Mouse (Mus musculus) neutrophil, adult 83 days (primary cell): ENCODE measurements around the gene Gm45208. TPM values are rescaled to one million over a fixed set of nuclear protein-coding genes. Genes with fewer than 3 reads are reported as not detected.

Source experiments
- total RNA-seq, 2 experiments: library from RNA; stranded (reverse); gene quantifications; one replicate each; pipeline ENCODE4 v1.2.4; 2023

Gm45208 gene
- total RNA-seq: not detected

DNA sequence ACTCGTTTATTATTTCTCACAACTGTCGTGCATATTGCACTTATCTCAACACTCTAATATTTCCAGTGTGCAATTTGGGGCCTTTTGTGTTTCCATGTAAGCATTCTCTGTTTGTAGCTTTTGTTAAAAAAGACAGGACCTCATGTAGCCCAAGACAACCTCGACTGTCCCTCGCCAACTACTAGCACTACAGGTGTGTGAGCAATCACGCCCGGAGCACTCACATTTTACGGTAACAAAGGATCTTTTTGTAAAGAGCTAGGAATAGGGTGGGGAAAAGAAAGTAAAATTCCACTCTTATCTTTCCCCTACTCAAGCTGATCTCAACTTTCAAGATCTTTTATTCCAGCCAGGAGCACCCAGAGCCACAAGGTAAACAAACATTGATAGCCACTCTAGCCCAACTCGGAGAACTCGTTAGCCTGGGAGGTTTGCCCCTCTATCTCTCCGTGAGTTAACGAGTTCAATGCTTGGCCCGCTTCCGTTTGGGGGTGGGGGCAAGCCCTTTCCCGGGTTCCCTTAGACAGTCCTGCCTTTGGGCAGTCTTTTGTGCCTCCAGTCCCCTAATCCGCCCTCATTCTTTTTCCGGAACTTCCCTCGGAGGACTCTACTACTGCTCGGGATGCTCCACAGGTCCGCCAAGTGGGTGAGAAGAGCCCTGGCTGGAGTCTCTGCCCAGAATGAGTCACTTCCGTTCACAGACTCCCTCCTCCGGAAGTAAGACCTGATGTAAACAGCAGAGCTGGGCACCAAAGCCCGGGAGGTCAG, at the start of gene Gm45208:
Gene Gm45208, plus strand, starts transcription at position 732 of the 768 bp plus-strand sequence.

DNA sequence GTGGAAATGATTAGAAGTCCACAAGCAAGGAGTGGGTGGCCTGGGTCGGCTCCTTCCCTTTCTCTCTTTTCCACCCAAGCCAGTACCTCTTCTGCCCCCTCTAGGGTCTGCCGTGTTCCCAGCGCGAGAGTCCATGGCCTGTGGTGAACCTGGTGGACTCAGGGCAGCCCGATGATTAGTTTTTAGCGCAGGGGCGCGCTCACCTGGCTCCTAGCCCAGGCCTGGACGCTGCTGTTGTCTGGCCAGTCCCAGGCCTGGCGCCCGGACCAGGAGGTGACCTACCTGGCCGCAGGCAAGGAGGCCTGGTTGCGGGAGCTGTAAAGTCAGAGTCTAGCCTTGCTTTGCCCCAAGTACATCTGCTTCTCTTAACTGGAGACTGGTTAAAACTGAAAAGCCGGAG, 41.2 kb upstream of the Gm45208 start, which contains the start of gene Magix:
Gene Magix, minus strand, starts transcription at position 388 of the 400 bp plus-strand sequence.

GRCm38 (mm10) chrX:7696954-7697381, 25.1 kb upstream of the Gm45208 start, which contains the start of gene Gpkow:
Gene Gpkow, plus strand, starts transcription at chrX:7697131.

DNA sequence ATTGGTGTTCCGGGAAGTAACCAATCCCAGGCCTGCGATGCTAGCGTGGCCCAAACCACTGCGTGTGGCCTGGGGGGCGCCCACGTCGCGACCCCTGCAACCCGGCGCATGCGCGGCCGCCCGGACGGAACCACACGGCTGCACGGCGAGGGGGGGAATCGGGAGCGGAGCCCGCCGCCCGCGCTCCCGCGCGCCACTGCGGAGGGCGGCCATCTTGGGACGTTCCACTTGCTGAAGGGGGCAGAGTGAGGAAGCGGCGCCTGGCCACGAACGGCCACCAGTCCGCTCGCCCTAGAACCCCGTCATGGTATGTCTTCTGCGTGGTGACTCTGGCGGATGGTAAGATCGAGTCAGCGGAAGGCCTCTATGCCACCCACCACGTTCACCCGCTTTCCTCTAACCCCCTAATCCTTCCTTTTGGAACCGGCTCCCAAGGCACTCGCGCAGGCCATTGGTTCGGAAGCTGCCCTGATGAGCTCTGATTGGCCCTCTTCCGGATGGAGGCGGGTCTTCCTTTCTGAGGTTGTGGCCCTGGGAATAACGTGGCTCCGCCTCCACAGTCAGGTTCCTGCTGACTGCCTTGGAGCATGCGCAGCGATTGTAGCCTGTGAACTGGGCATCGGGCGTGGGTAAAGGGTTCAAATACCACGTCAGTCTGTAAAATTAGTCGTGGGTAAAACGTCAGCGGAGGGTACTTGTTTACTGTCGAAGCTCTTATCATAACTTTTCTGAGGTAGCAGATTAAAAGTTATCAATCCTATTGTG, 7.7 kb upstream of the Gm45208 start, which contains the start of gene Wdr45:
Gene Wdr45, plus strand, starts transcription at position 199 of the 765 bp plus-strand sequence.

DNA sequence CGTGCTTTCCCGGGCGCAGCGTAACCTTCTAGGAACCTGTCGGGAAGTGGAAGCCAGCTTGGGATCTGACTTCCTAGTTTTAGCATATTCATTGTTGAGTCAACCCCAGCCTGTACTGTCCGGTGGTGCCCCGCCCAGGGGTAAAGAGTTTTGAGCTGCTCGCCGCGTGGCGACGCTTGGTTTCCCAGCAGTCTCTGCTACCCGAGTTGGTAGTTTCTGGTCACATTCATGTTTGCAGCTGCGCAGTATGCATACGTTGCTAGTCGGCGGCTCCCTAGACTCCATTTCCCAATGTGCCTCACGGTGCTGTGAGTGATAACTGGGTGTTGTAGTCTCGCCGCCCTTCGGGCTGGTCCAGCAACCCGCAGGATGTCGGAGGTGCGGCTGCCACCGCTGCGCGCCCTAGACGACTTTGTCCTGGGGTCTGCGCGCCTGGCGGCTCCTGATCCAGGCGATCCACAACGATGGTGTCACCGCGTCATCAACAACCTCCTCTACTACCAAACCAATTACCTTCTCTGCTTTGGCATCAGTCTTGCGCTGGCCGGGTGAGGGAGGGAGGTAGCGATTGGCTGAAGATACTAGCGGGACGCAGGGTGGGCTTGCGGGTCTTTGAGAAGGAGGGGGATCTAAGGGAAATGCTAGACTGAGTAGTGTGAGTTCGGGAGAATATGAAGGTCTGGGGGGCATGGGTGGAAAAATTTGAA, 6.3 kb downstream of the Gm45208 start, which contains the start of gene Praf2:
Gene Praf2, plus strand, starts transcription at position 225 of the 707 bp plus-strand sequence.

DNA sequence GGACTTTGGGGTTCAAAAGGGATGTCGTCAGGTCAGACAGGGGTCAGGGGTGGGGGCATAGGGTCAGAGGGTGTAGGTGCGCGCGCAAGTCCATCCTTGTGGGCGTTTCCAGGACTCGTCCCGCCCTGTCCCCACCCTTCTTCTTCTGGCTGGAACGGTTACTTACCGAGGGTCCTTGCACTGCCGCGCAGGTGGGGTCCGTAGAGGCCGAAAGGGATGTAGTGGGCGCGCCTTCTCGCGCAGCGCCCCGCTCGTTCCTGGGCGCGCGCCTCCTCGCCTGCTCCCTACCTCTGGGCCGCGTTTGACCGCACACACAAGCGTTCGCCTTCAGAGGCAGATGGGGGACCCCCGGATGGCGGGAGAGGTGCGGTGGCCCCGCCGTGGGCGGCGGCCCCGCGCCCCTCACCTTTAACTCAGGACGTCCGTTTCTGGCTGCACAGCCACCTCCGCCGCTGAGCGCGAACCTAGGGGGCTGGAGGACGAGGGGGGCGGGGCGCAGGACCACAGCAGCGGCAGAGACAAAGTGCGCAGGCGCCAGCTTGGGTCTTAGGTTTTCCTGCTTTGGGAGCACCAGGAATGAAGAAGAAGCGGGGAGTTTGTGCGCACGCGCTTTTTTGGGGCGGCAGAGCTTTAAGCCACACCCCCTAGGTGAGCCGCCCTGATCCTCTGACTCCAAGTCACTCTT, 28.5 kb downstream of the Gm45208 start, which contains the start of gene Ccdc120:
Gene Ccdc120, minus strand, starts transcription at position 474 of the 685 bp plus-strand sequence.

GRCm38 (mm10) chrX:7762137-7762920, 40.3 kb downstream of the Gm45208 start, which contains the start of gene Tfe3:
Gene Tfe3, plus strand, starts transcription at chrX:7762560.

Other genes with a start within 250 kb of the Gm45208 start
- not detected for gene Foxp3, start 148.6 kb upstream of the Gm45208 start, total RNA-seq
- 1 to 10 TPM in 1 of 2 experiments, under 1 TPM in 1; 0.33 to 2.0 TPM for gene Ppp1r3f, start 148.0 kb upstream of the Gm45208 start, total RNA-seq
- 10 to 100 TPM; 19.7 to 20.2 TPM for gene Ccdc22, start 116.7 kb upstream of the Gm45208 start, total RNA-seq
- under 1 TPM; 0.11 to 0.15 TPM for gene Cacna1f, start 115.2 kb upstream of the Gm45208 start, total RNA-seq
- 1 to 10 TPM; 1.3 to 3.3 TPM for gene Syp, start 83.8 kb upstream of the Gm45208 start, total RNA-seq
- gene Prickle3, start 65.0 kb upstream of the Gm45208 start, total RNA-seq: 10 to 100 TPM; 39.9 to 49.9 TPM
- gene Plp2, start 50.9 kb upstream of the Gm45208 start, total RNA-seq: 100 to 1,000 TPM; 423 to 453 TPM
- gene Magix, start 41.0 kb upstream of the Gm45208 start, total RNA-seq: under 1 TPM in 1 of 2 experiments, not detected in 1; 0.20 TPM
- 10 to 100 TPM; 28.3 to 29.5 TPM for gene Gpkow, start 25.1 kb upstream of the Gm45208 start, total RNA-seq
- gene Wdr45, start 7.9 kb upstream of the Gm45208 start, total RNA-seq: 10 to 100 TPM; 38.2 to 41.9 TPM
- 1 to 10 TPM; 5.0 to 5.5 TPM for gene Praf2, start 6.2 kb downstream of the Gm45208 start, total RNA-seq
- under 1 TPM; 0.57 to 0.90 TPM for gene Ccdc120, start 28.7 kb downstream of the Gm45208 start, total RNA-seq
- 10 to 100 TPM; 68.1 to 79.5 TPM for gene Tfe3, start 40.3 kb downstream of the Gm45208 start, total RNA-seq
- gene Gripap1, start 67.5 kb downstream of the Gm45208 start, total RNA-seq: 100 to 1,000 TPM; 123 to 144 TPM
- 1 to 10 TPM; 1.2 to 7.5 TPM for gene Kcnd1, start 100.0 kb downstream of the Gm45208 start, total RNA-seq
- 100 to 1,000 TPM; 119 to 128 TPM for gene Otud5, start 119.1 kb downstream of the Gm45208 start, total RNA-seq
- gene Pim2, start 156.0 kb downstream of the Gm45208 start, total RNA-seq: 1 to 10 TPM; 2.6 to 4.0 TPM
- 10 to 100 TPM; 22.8 to 23.3 TPM for gene Slc35a2, start 161.8 kb downstream of the Gm45208 start, total RNA-seq
- 10 to 100 TPM; 35.3 to 39.9 TPM for gene Pqbp1, start 177.0 kb downstream of the Gm45208 start, total RNA-seq
- 10 to 100 TPM; 43.0 to 48.2 TPM for gene Timm17b, start 177.1 kb downstream of the Gm45208 start, total RNA-seq
- gene Gm10491, start 185.6 kb downstream of the Gm45208 start, total RNA-seq: not detected
- gene Gm10490, start 187.3 kb downstream of the Gm45208 start, total RNA-seq: not detected
- gene Pcsk1n, start 197.6 kb downstream of the Gm45208 start, total RNA-seq: not detected
- gene Eras, start 206.4 kb downstream of the Gm45208 start, total RNA-seq: not detected
- 10 to 100 TPM in 1 of 2 experiments, 1 to 10 TPM in 1; 7.2 to 10.7 TPM for gene Hdac6, start 225.6 kb downstream of the Gm45208 start, total RNA-seq